ENCODE assay signal across 20 mouse cellular contexts in the genomic region with DNA sequence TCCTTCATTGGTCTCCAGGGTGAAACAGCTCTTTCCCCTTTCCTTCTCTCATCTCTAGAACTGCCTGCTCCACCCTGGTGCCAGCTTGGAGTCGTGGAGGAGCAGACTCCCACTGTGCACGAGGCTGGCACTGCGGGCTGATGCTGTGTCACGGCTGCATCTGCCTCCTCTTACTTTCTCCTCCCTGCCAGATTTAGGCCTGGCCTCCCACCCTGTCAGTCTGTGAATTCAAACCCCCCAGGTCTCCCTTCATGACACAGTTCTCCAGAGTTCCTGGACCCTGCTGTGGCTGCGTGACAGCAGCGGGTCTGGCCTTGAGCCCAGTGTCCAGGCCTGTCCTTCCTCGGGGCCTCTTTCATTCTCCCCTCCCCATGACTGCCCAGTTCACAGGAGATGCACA. TPM values are rescaled to one million over a fixed set of nuclear protein-coding genes. Genes with fewer than 3 reads are reported as not detected.
DNase-seq lines count a peak whose midpoint lies in the region; ATAC-seq and TF ChIP-seq lines count a peak whose summit lies in the region.
"Had no signal": no experiment of that assay in that cellular context is flagged by ENCODE, and none has a peak within 500 bp of the region (broad histone marks: within the 10 kb centered on the region; RNA-seq: fewer than 3 reads in every experiment).

No protein-coding gene starts in this region.

- peak overlapping the region; percentile 22 for H3K27ac ChIP-seq in left cerebral cortex, adult 2 months
- H3K27ac ChIP-seq in cerebellum, adult 2 months (ENCODE audit: insufficient read depth, low read length): peak overlapping the region; percentile 70
- H3K27ac ChIP-seq: embryonic facial prominence, embryonic 15.5 days; forebrain, embryonic 12.5 days; intestine, embryonic 15.5 days; limb, embryonic 12.5 days; midbrain, embryonic 10.5 days had no signal

- DNase-seq in frontal cortex, postnatal 14 days (ENCODE audit: low spot score in 2 of 2): no peak
- DNase-seq in left cerebral cortex, adult 2 months (ENCODE audit: extremely low spot score in 1 of 2, low spot score in 2 of 2): peak in 1 of 2 experiments; percentile 53
- no peak for DNase-seq in left cerebral cortex, postnatal 10 days (ENCODE audit: extremely low spot score in 1 of 2, low spot score in 2 of 2)
- DNase-seq in cerebellum, adult 2 months: peak in 1 of 2 experiments; percentile 67
- DNase-seq in left cerebral cortex, postnatal 25 days (ENCODE audit: low spot score in 2 of 2): peak; percentile 45 to 81
- no peak for DNase-seq in retina, embryonic 14.5 days (ENCODE audit: low spot score)
- no peak for DNase-seq in gastrocnemius, postnatal 14 days
- DNase-seq: heart, postnatal 36 days; kidney, postnatal 10 days; lung, postnatal 36 days had no signal

- H3K4me3 ChIP-seq in left cerebral cortex, adult 2 months: no peak overlapping the region
- no peak overlapping the region for H3K4me3 ChIP-seq in cerebellum, adult 2 months (replicated peaks; ENCODE audit: insufficient read depth, low read depth, low read length)
- H3K4me3 ChIP-seq: embryonic facial prominence, embryonic 15.5 days; forebrain, embryonic 12.5 days; intestine, embryonic 15.5 days; limb, embryonic 12.5 days; midbrain, embryonic 10.5 days had no signal

- intact Hi-C loops in left cerebral cortex, adult 2 months (cut with DNase I): no loop called here
- intact Hi-C loops in left cerebral cortex, postnatal 10 days (cut with DNase I): no loop called here
- intact Hi-C loops in left cerebral cortex, postnatal 25 days (cut with DNase I): loop anchor here (5.0 kb wide), 1 partner anchor 147 kb away; no protein-coding TSS in a partner anchor
- intact Hi-C loops in gastrocnemius, postnatal 14 days (cut with DNase I; ENCODE audit: low total_unique reads): no loop called here

- 0 out of 2 replicates have a peak, but pooled peaks have one; percentile 38 for ATAC-seq in frontal cortex, adult (ENCODE audit: low TSS enrichment)
- ATAC-seq: activated CD4-positive, CD25-positive, alpha-beta regulatory T cell, adult 4 months; intestine, embryonic 15.5 days had no signal

- H3K27me3 ChIP-seq in cerebellum, adult 2 months (ENCODE audit: control insufficient read depth, insufficient read depth, low read length): no peaks in the 10 kb centered on the region
- H3K27me3 ChIP-seq: embryonic facial prominence, embryonic 15.5 days; forebrain, embryonic 12.5 days; intestine, embryonic 15.5 days; limb, embryonic 12.5 days had no signal

- no peak for TF ChIP-seq POLR2A in cerebellum, adult 2 months (IDR thresholded peaks at IDR 0.05; ENCODE audit: borderline replicate concordance, insufficient read depth, low read length)

- H3K4me1 ChIP-seq in cerebellum, adult 2 months (ENCODE audit: control insufficient read depth, insufficient read depth, low read length): peaks cover 28% of the 10 kb centered on the region
- H3K4me1 ChIP-seq: embryonic facial prominence, embryonic 15.5 days; forebrain, embryonic 12.5 days; intestine, embryonic 15.5 days; limb, embryonic 12.5 days; midbrain, embryonic 10.5 days had no signal

- TF ChIP-seq CTCF in left cerebral cortex, adult 2 months (IDR thresholded peaks at IDR 0.05): no peak
- TF ChIP-seq CTCF in cerebellum, adult 2 months (IDR thresholded peaks at IDR 0.05; ENCODE audit: borderline replicate concordance, insufficient read depth, low read depth, low read length): no peak

- 2% methylated on average over 7 of the region's 7 CpGs for WGBS in cerebellum, adult 2 months

RNA-seq across cellular contexts. Expression of a gene that starts 10.0 kb away (rescaled TPM):
- total RNA-seq in left cerebral cortex, adult 2 months (2021): 10 to 100 TPM; 35.1 to 46.5 TPM
- total RNA-seq in left cerebral cortex, postnatal 10 days (2021): 10 to 100 TPM; 32.8 to 39.1 TPM
- 38.4 and 40.7 TPM in 2 replicates for polyA plus RNA-seq in cerebellum, adult 2 months (2012; rRNA removed)
- 10 to 100 TPM; 37.0 to 39.3 TPM for total RNA-seq in left cerebral cortex, postnatal 25 days (2021)
- total RNA-seq in gastrocnemius, postnatal 14 days (2021): 10 to 100 TPM; 18.7 to 19.8 TPM

RNA-seq across cellular contexts. Expression of a gene that starts 39.0 kb away (rescaled TPM):
- 10 to 100 TPM; 13.3 to 17.8 TPM for total RNA-seq in left cerebral cortex, adult 2 months (2021)
- 10 to 100 TPM; 10.4 to 20.5 TPM for total RNA-seq in left cerebral cortex, postnatal 10 days (2021)
- 125 and 129 TPM in 2 replicates for polyA plus RNA-seq in cerebellum, adult 2 months (2012; rRNA removed)
- 10 to 100 TPM; 21.5 to 23.9 TPM for total RNA-seq in left cerebral cortex, postnatal 25 days (2021)
- 10 to 100 TPM; 11.4 to 12.3 TPM for total RNA-seq in gastrocnemius, postnatal 14 days (2021)
- total RNA-seq: neutrophil, adult 5-6 weeks had no signal
- polyA plus RNA-seq: activated CD4-positive, CD25-positive, alpha-beta regulatory T cell, adult 4 months; forebrain, embryonic 12.5 days; limb, embryonic 12.5 days; midbrain, embryonic 10.5 days had no signal

RNA-seq across cellular contexts. Expression of a gene that starts 45.4 kb away (rescaled TPM):
- not detected for total RNA-seq in left cerebral cortex, adult 2 months (2021)
- total RNA-seq in left cerebral cortex, postnatal 10 days (2021): not detected
- polyA plus RNA-seq in cerebellum, adult 2 months (2012; rRNA removed): 0.06 and 0.08 TPM in 2 replicates
- total RNA-seq in left cerebral cortex, postnatal 25 days (2021): under 1 TPM in 1 of 2 experiments, not detected in 1; 0.21 TPM
- total RNA-seq in gastrocnemius, postnatal 14 days (2021): under 1 TPM in 1 of 2 experiments, not detected in 1; 0.08 TPM
- total RNA-seq: gastrocnemius, adult 8-10 months; heart, postnatal 36 days; neutrophil, adult 5-6 weeks had no signal
- polyA plus RNA-seq: activated CD4-positive, CD25-positive, alpha-beta regulatory T cell, adult 4 months; heart, embryonic 11.5 days; limb, embryonic 12.5 days; midbrain, embryonic 10.5 days had no signal

Comparison
In these comparisons a context has a peak if more than half of its experiments do, and no peak if none do; other contexts are left out.
1. DNase-seq: peak in left cerebral cortex, postnatal 25 days (2 of 2); none in frontal cortex, postnatal 14 days (0 of 2), left cerebral cortex, postnatal 10 days (0 of 2), retina, embryonic 14.5 days (single experiment) and gastrocnemius, postnatal 14 days (single experiment).